In genomic region chr17:8749426-8749825, GRCm38 (mm10) we compare ENCODE assay signal across 28 mouse cellular contexts.
"Had no signal": no experiment of that assay in that cellular context is flagged by ENCODE, and none has a peak within 500 bp of the region (broad histone marks: within the 10 kb centered on the region; RNA-seq: fewer than 3 reads in every experiment).

No protein-coding gene starts in this region.

- H3K4me2 ChIP-seq: heart, embryonic 12.5 days; hindbrain, embryonic 12.5 days; hindbrain, embryonic 14.5 days; intestine, embryonic 15.5 days; kidney, embryonic 15.5 days; limb, embryonic 12.5 days; liver, embryonic 11.5 days; liver, embryonic 13.5 days; liver, embryonic 15.5 days had no signal

- H3K27me3 ChIP-seq: hindbrain, embryonic 12.5 days; intestine, embryonic 15.5 days; liver, embryonic 13.5 days; liver, embryonic 15.5 days had no signal

- H3K36me3 ChIP-seq: heart, embryonic 10.5 days; heart, embryonic 12.5 days; hindbrain, embryonic 10.5 days; hindbrain, embryonic 12.5 days; intestine, embryonic 15.5 days; kidney, embryonic 15.5 days; limb, embryonic 10.5 days; limb, embryonic 12.5 days; liver, embryonic 13.5 days; liver, embryonic 15.5 days had no signal

- ATAC-seq: hindbrain, embryonic 16.5 days; inflammation-experienced regulatory T-cells, adult 6 months; intestine, embryonic 15.5 days had no signal

- H3K4me3 ChIP-seq: heart, embryonic 10.5 days; heart, embryonic 12.5 days; hindbrain, embryonic 10.5 days; hindbrain, embryonic 12.5 days; intestine, embryonic 15.5 days; kidney, embryonic 15.5 days; layer of hippocampus, adult 2 months; left cerebral cortex, adult 2 months; limb, embryonic 10.5 days; limb, embryonic 12.5 days; liver, embryonic 13.5 days; liver, embryonic 15.5 days had no signal

- DNase-seq: gastrocnemius, postnatal 14 days; gastrocnemius, postnatal 36 days; heart, adult 18-20 months; heart, postnatal 10 days; heart, postnatal 4 days; kidney, adult 11 months; kidney, adult 2 months; kidney, adult 9 months; kidney, postnatal 14 days; kidney, postnatal 36 days; liver; liver, embryonic 13.5 days had no signal

- H3K4me1 ChIP-seq: heart, embryonic 10.5 days; heart, embryonic 12.5 days; hindbrain, embryonic 10.5 days; hindbrain, embryonic 12.5 days; intestine, embryonic 15.5 days; kidney, embryonic 15.5 days; limb, embryonic 10.5 days; limb, embryonic 12.5 days; liver, embryonic 13.5 days; liver, embryonic 15.5 days had no signal

- H3K27ac ChIP-seq: heart, embryonic 10.5 days; hindbrain, embryonic 10.5 days; hindbrain, embryonic 12.5 days; hindbrain, embryonic 14.5 days; intestine, embryonic 15.5 days; kidney, embryonic 15.5 days; kidney, postnatal 0 days; layer of hippocampus, adult 2 months; left cerebral cortex, adult 2 months; limb, embryonic 10.5 days; limb, embryonic 12.5 days; liver, embryonic 13.5 days; liver, embryonic 15.5 days had no signal

- H3K9me3 ChIP-seq: heart, embryonic 10.5 days; heart, embryonic 12.5 days; hindbrain, embryonic 10.5 days; hindbrain, embryonic 12.5 days; intestine, embryonic 15.5 days; kidney, embryonic 15.5 days; limb, embryonic 10.5 days; limb, embryonic 12.5 days; liver, embryonic 13.5 days; liver, embryonic 15.5 days had no signal

- H3K9ac ChIP-seq: heart, embryonic 12.5 days; hindbrain, embryonic 12.5 days; hindbrain, embryonic 14.5 days; intestine, embryonic 15.5 days; kidney, embryonic 15.5 days; limb, embryonic 12.5 days; liver, embryonic 13.5 days; liver, embryonic 15.5 days had no signal
